Mouse (Mus musculus) ovary, postnatal 10 days (tissue): ENCODE data around the gene Prss54.

Experiments
- DNase-seq: peaks from one replicate; pipeline ENCODE4 v3.0.0; 2022; ENCODE audit warnings: low spot score

The Prss54 gene

DNA sequence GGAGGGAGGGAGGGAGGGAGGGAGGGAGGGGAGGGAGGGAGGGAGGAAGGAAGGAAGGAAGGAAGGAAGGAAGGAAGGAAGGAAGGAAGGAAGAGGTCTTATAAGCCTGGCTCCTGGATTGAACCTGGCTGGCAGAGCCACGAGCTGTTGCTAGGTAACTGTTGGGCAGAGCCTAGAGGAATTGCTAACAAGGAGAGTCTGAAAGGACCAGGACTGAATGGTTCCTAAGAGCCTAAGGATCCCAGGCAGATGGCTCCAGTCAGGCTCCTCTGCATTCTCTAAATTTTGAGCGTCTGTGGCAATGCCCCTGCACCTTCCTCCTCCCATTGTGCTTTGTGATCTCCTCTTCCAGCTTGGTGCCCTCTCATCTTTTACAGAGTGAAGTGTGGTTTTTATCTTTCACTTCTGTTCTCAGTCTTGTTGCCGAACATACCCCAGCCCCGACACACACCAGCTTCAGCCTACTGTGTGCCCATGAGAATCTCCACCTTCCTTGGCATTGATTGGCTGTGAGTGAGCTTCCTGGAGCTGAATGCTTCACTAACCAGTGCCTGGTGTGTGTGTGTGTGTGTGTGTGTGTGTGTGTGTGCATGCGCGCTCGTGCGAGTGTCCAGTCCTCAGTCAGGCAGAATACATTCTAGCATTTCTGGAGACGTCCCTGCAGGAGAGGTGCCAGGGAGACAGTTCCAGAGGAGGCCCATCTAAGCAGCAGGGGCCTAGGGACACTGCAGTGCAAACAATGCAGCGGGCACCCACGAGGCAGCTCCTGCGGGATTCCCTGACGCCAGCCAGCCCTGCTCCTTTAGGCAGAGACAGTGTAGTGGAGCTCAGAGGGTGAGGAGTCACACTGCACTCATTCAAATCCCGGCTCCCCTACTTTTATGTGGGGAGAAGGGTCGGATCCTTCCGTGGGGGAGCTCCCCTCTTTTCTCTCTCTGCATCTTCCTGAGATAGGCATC lies 26.0 kb downstream of the Prss54 start:
- no peak for DNase-seq

DNA sequence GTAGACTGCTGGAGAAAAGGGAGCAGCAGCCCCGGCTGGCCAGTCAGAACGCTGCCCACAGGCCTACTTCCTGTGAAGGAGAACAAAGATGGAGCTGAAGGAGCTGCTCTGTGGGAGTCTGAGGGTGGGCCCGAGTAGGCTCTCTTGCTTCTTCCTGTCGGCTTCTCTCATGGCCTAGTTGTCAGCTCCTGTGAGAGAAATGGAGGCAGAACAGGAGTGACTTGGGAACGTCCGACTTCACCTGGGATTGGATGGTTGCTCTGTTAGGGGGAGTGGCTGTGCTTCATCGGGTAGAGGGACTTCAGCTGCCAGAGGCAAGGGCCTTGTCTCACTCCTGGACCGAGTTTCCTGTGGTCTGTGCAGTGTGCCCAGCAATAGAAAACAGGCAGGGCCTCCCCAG lies 28.2 kb downstream of the Prss54 start:
- DNase-seq = no peak

DNA sequence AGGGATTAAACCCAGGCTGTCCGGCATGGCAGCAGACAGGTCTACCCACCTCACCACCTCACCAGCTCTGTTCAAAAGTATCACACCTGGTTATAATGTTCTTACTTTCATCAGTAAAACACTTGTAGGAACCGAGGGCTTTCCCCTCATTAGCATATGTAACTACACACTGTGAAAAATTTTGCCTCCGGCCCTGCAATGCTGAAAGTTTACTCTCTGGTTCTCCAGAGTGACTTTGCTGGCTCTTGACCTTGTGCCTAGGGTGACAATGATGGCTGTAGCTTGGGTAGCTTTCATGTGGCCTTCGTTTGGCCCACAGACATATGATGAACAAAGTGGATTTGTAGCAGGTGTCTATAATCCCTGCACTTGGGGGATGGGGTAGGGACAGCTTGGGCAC lies 29.2 kb downstream of the Prss54 start:
- no peak for DNase-seq

DNA sequence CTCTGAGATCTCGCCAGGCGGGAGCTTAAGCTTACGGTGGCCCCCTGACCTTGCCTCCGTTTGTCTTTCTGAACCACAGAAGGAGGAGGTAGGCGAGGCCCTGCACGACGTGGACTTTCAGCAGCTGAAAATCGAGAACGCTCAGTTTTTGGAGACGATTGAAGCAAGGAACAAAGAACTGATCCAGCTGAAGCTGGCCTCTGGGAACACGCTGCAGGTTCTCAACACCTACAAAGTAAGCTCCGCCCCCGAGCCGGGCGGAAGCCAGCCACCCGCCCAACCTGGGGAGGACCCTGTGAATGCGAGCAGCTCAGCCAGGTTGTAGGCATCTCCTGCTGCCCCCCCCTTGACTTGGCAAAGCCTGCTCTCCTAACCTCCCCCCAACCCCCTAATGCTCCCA lies 30.3 kb downstream of the Prss54 start:
- DNase-seq = no peak

DNA sequence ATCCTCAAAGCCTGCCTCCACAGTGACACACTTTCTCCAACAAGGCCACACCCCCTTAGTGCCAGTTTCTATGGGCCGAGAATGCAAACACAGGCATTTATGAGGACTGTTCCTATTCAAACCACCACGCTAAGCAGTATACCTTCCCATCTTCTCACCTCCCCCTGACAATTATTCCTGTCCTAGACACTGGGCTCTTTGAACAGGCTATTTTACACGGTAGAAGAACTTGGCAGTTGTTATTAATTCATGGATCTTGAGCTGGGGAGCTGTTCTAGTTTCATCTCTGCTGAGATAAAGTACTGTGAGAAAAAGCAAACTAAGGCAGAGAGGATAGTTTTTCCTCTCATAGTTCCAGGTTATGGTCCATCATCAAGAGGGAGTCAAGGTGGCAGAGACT lies 33.1 kb downstream of the Prss54 start:
- no peak for DNase-seq

DNA sequence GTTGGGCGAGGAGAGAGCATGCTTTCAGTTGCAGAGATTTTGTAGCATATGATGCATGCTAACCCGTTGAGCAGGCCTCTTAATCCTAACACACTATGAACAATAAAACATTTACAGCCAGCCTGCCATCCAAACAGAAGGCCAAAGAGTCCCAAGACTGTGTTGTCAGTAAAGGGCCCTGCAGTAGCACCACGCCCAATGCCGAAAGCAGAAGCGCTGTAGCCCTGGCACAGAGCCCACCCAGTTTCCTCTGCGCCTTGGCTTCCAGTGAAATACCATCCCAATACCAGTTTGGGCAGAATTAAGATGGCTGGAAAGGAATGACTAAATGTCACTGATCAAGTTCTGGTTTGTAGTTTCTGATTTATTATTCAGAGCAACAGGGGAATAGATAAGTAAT lies 33.9 kb downstream of the Prss54 start:
- no peak for DNase-seq

DNA sequence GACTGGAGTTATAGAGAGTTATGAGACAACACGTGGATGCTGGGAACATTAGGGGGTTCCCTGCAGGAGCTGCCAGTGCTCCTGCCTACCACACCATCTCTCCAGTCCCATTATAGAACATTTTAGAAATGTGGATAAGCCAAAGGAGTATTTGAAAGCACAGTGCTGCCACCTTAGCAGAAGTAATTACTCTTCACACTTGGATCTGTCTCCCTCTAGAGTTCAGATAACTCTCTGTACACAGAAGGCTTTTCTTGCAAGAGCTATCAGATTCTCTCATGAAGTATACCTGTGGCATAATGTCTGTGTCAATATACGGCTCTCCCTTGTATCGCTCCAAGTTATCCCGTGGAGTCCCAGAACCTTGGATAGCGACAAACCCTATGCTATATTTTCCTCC lies 36.7 kb downstream of the Prss54 start:
- no peak for DNase-seq

DNA sequence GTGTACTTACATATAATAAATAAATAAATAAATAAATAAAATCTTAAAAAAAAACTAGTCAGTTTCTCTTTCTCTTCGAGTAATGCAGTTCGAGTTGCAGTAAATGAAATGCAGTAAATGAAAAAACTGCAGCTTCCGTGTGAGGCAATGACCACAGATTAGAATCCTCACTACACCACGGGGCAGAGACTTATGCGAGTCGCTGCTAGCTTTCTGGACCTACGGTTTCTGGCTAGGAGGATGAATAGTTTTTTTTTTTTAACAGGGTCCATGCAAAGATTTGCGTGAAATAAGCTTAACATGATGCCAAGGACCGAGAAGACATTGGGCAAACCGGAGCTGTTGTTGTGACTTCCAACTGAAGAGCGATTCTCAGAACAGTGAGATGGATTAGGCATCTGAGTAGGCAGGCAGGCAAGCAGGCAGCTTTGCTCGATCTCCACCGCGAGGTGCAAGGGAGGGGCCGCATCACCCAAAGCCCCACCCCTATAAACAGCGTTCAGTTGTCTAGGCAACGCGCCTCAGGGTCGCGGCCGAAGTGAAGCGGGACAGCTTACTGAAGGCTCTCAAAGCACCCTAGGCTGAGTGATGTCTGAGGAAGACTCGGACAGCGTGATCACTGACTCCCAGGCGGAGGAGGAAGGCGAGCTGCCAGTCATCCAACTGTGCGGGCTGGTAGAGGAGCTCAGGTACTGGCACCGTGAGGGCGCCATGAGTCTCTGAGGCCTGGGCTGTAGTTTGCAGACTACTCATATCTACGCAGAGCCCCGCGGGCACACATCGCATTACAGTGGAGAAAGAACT lies 42.4 kb downstream of the Prss54 start, which contains the start of gene Ccdc113:
Ccdc113 (plus strand) TSS at position 502 of the 804 bp plus-strand sequence.
- DNase-seq = peak; percentile 14

DNA sequence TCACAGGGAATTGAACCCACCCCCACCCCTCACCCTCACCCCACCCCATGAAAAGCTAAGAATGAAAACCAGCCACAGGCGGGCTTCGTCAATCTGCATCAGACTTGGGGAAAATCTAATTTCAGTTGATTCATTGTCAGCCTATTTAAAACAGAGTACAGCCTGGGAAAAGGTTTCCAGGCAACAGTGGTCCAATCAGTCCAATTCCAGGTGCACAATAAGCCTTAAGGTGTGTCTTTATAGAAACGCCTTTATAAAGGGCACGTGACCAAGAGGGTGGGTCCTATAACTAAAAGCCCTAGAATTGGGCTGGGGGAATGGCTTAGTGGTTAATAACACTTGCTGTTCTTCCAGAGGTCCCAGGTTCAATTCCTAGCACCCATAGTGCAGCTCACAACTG lies 43.9 kb downstream of the Prss54 start:
- DNase-seq = no peak

DNA sequence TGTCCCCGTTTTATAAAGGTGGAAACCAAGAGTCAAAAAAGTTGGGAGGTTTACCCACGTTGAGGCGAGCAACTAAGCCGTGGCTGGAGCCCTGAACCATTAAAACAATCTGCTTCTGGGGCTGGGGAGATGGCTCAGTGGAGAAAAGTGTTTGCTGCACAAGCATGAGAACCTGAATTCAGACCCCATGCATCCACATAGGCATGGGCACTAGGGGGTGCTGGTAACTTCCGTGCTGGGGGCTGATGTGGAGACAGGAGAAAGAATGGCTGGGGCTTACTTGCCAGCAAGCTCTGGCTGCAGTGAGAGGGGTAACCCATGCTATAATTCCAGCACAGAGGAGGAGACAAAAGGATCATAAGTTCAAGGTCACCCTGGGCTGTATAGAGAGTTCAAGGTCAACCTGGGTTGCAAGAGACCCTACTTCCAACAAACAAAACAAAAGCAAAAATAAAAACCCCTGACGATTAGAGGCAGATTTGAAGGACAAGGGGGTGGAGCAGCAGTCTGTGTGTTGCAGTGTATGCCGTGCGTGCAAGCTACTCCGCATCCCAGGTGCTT lies 47.3 kb downstream of the Prss54 start:
- DNase-seq = no peak

DNA sequence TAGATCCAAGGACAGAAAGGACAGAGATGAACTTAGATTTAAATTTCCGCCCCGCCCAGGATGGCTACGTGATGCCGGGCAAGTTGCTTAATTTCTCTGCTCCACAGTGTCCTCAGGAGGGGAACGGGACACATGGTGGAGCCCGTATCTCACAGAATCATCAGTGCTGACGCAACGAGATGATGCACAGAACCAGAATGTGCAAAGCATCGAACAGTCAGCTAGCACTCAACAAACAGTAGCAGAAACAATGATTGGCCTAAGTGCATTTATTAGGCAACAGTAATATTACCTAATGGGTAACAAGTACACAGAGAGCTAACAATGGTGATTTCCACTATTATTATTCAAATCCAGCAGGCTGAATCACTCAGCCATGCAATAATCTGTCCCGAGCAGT lies 47.9 kb downstream of the Prss54 start:
- DNase-seq = no peak

DNA sequence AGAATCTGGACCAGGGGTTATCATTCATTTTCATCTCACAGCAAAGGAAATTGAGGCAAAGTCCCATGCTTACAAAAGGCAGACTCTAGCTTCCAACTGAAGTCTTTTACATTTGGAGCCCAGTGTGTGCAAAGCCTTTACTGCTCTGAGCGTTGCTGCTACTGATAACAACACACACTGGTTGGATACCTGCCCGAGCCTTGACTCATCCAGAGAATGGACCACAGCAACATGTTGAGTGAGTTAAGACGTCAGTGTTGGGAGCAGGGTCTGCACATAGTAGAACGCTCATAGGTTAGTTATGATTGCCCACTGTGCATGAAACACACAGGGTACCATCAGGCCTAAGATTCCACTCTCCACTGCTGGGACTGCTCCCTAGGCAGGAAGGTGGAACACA lies 52.1 kb downstream of the Prss54 start:
- DNase-seq = no peak

DNA sequence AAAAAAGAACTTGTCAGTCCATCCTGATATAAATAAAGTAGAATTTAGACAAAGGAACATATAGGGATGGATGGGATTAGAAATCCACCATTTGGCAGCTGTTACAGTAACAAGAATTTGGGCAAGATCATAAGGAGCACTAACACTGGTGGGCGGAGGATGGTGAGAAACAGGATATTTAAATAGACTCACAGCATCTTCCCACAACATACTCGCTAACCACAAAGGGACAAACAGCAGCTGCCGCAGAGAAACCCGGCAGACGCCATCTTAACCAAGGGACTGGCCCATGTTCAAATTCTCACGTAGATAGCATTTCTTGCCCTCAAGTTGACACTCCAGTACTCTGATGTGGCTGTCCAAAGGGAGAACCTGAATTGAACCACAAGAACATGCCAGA lies 59.2 kb downstream of the Prss54 start:
- no peak for DNase-seq

DNA sequence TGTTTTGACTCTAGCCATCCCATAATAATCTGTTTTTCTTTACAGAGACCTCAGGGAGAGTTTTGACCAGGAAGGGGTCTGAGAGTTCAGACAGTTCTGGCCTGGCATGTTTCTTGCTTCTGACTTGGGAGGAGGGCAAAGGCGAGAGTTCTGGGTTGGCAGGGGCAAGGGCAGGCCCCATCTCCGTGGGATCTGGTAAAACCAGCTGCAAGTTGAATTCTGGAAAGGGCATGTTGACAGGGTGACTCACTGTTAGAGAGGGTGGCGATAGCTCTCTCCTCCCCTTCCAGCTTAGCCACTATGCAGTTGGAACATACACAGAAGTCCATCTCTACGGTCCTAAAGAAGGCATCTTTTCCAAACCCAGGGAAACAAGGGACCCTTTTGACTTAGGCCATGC lies 62.9 kb downstream of the Prss54 start:
- no peak for DNase-seq

DNA sequence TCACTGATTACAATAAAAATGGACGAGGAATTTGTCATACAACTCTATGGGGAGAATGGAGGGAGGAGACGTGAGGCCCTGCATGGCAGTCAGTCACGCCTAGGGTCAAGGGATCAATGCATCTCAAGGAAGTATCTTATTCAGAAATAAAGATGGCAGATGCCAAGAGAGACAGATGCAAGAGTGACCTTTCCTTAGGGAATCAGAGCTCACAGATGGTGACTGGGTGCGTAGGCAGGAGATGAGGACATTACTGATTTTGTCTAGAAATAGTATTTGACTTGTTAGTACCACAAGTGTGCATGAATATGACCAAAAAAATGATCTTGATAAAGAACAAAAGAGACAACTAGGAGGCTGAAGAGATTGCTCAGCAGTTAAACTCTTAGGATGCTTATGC lies 63.9 kb downstream of the Prss54 start:
- no peak for DNase-seq
